Mouse (Mus musculus): ENCODE results near the gene Dock9. TPM values are rescaled to one million over a fixed set of nuclear protein-coding genes. Genes with fewer than 3 reads are reported as not detected.
A peak's percentile ranks its signal among the peaks of the same experiment; 100 is the strongest.

The Dock9 gene
- polyA plus RNA-seq, 1 experiment from 2014 or later: 4.2 TPM

GRCm38 (mm10) chr14:121565930-121566329, 231.7 kb downstream of the Dock9 start:
- Histone ChIP-seq H3K9me3 (ENCODE audit: control insufficient read depth, low read length) (no peaks in the 10 kb centered on the region), H3K27ac (ENCODE audit: low read depth, low read length) (0 out of 2 replicates have a peak overlapping the region, but pooled peaks have one; percentile 4), H3K4me1 (replicated peaks; ENCODE audit: control insufficient read depth, insufficient read depth, low read length) (peaks cover 10% of the 10 kb centered on the region; the same call in 1 of the 2 replicates), H3K36me3 (ENCODE audit: control insufficient read depth, insufficient read depth, low read length) (no peaks in the 10 kb centered on the region), H3K4me3 (ENCODE audit: low read depth, low read length) (no peak overlapping the region), H3K9ac (ENCODE audit: low read length) (no peak overlapping the region), H3K27me3 (ENCODE audit: control insufficient read depth, insufficient read depth, low read length) (no peaks in the 10 kb centered on the region), H3K4me2 (ENCODE audit: low read depth, low read length, severe bottlenecking) (no peak overlapping the region)
- ATAC-seq (replicated peaks; ENCODE audit: low FRiP score): no peak
- WGBS: 47% methylated on average over 6 of the region's 6 CpGs
- DNase-seq (ENCODE audit: low spot score): no peak

- no peak overlapping the region for H3K9ac ChIP-seq (ENCODE audit: low read length)
- 58% methylated on average over 7 of the region's 7 CpGs for WGBS
- H3K9me3 ChIP-seq (ENCODE audit: control insufficient read depth, low read length): no peaks in the 10 kb centered on the region
Observed at GRCm38 (mm10) chr14:121564656-121565055, 233.0 kb downstream of the Dock9 start.

GRCm38 (mm10) chr14:121563954-121564353, 233.7 kb downstream of the Dock9 start:
- WGBS: 88% methylated on average over 4 of the region's 4 CpGs
- Histone ChIP-seq H3K27me3 (ENCODE audit: control insufficient read depth, insufficient read depth, low read length) (no peaks in the 10 kb centered on the region), H3K9me3 (ENCODE audit: control insufficient read depth, low read length) (no peaks in the 10 kb centered on the region), H3K4me1 (replicated peaks; ENCODE audit: control insufficient read depth, insufficient read depth, low read length) (peaks cover 12% of the 10 kb centered on the region; the same call in 1 of the 2 replicates), H3K27ac (ENCODE audit: low read depth, low read length) (no peak overlapping the region; the same call in 1 of the 2 replicates), H3K4me2 (ENCODE audit: low read depth, low read length, severe bottlenecking) (no peak overlapping the region), H3K4me3 (ENCODE audit: low read depth, low read length) (no peak overlapping the region), H3K9ac (ENCODE audit: low read length) (no peak overlapping the region), H3K36me3 (ENCODE audit: control insufficient read depth, insufficient read depth, low read length) (no peaks in the 10 kb centered on the region)
- ATAC-seq (replicated peaks; ENCODE audit: low FRiP score): no peak
- no peak for DNase-seq (ENCODE audit: low spot score)

More at GRCm38 (mm10) chr14:121564656-121565055, 233.0 kb downstream of the Dock9 start:
- Histone ChIP-seq H3K27me3 (ENCODE audit: control insufficient read depth, insufficient read depth, low read length) (no peaks in the 10 kb centered on the region), H3K4me2 (ENCODE audit: low read depth, low read length, severe bottlenecking) (no peak overlapping the region), H3K27ac (ENCODE audit: low read depth, low read length) (no peak overlapping the region; the same call in 1 of the 2 replicates), H3K4me3 (ENCODE audit: low read depth, low read length) (no peak overlapping the region), H3K4me1 (replicated peaks; ENCODE audit: control insufficient read depth, insufficient read depth, low read length) (peaks cover 12% of the 10 kb centered on the region; the same call in 1 of the 2 replicates), H3K36me3 (ENCODE audit: control insufficient read depth, insufficient read depth, low read length) (no peaks in the 10 kb centered on the region)
- DNase-seq (ENCODE audit: low spot score) (no peak), ATAC-seq (replicated peaks; ENCODE audit: low FRiP score) (no peak; the same call in 1 of the 2 replicates)

GRCm38 (mm10) chr14:121559026-121559425, 238.6 kb downstream of the Dock9 start:
- no peak overlapping the region for H3K27ac ChIP-seq (ENCODE audit: low read depth, low read length)
- 0 out of 2 replicates have a peak, but pooled peaks cover 1% of the 10 kb centered on the region for H3K4me1 ChIP-seq (replicated peaks; ENCODE audit: control insufficient read depth, insufficient read depth, low read length)
- no peak overlapping the region for H3K4me3 ChIP-seq (ENCODE audit: low read depth, low read length)
- H3K9me3 ChIP-seq (ENCODE audit: control insufficient read depth, low read length): no peaks in the 10 kb centered on the region
- no peak for ATAC-seq (replicated peaks; ENCODE audit: low FRiP score)
- no peak overlapping the region for H3K4me2 ChIP-seq (ENCODE audit: low read depth, low read length, severe bottlenecking)
- H3K36me3 ChIP-seq (ENCODE audit: control insufficient read depth, insufficient read depth, low read length): no peaks in the 10 kb centered on the region
- H3K9ac ChIP-seq (ENCODE audit: low read length): no peak overlapping the region
- H3K27me3 ChIP-seq (ENCODE audit: control insufficient read depth, insufficient read depth, low read length): no peaks in the 10 kb centered on the region
- no peak for DNase-seq (ENCODE audit: low spot score)
- 70% methylated on average over 13 of the region's 13 CpGs for WGBS

GRCm38 (mm10) chr14:121556401-121557315, 241.0 kb downstream of the Dock9 start:
- no peak overlapping the region for H3K4me2 ChIP-seq (ENCODE audit: low read depth, low read length, severe bottlenecking)
- H3K4me3 ChIP-seq (ENCODE audit: low read depth, low read length): no peak overlapping the region
- DNase-seq (ENCODE audit: low spot score): no peak
- H3K4me1 ChIP-seq (replicated peaks; ENCODE audit: control insufficient read depth, insufficient read depth, low read length): 0 out of 2 replicates have a peak, but pooled peaks cover 1% of the 10 kb centered on the region
- ATAC-seq (replicated peaks; ENCODE audit: low FRiP score): no peak
- no peaks in the 10 kb centered on the region for H3K9me3 ChIP-seq (ENCODE audit: control insufficient read depth, low read length)
- no peak overlapping the region for H3K27ac ChIP-seq (ENCODE audit: low read depth, low read length)
- H3K27me3 ChIP-seq (ENCODE audit: control insufficient read depth, insufficient read depth, low read length): no peaks in the 10 kb centered on the region
- no peaks in the 10 kb centered on the region for H3K36me3 ChIP-seq (ENCODE audit: control insufficient read depth, insufficient read depth, low read length)
- 85% methylated on average over 21 of the region's 21 CpGs for WGBS
- H3K9ac ChIP-seq (ENCODE audit: low read length): no peak overlapping the region

GRCm38 (mm10) chr14:121553785-121554184, 243.9 kb downstream of the Dock9 start:
- Histone ChIP-seq H3K27me3 (ENCODE audit: control insufficient read depth, insufficient read depth, low read length) (no peaks in the 10 kb centered on the region), H3K4me1 (replicated peaks; ENCODE audit: control insufficient read depth, insufficient read depth, low read length) (no peaks in the 10 kb centered on the region), H3K4me2 (ENCODE audit: low read depth, low read length, severe bottlenecking) (no peak overlapping the region), H3K4me3 (ENCODE audit: low read depth, low read length) (no peak overlapping the region), H3K9ac (ENCODE audit: low read length) (no peak overlapping the region), H3K9me3 (ENCODE audit: control insufficient read depth, low read length) (no peaks in the 10 kb centered on the region), H3K36me3 (ENCODE audit: control insufficient read depth, insufficient read depth, low read length) (no peaks in the 10 kb centered on the region), H3K27ac (ENCODE audit: low read depth, low read length) (no peak overlapping the region)
- DNase-seq (ENCODE audit: low spot score): no peak
- ATAC-seq (replicated peaks; ENCODE audit: low FRiP score): no peak

- Histone ChIP-seq H3K27ac (ENCODE audit: low read depth, low read length) (no peak overlapping the region), H3K4me2 (ENCODE audit: low read depth, low read length, severe bottlenecking) (no peak overlapping the region), H3K9me3 (ENCODE audit: control insufficient read depth, low read length) (no peaks in the 10 kb centered on the region), H3K9ac (ENCODE audit: low read length) (no peak overlapping the region), H3K27me3 (ENCODE audit: control insufficient read depth, insufficient read depth, low read length) (no peaks in the 10 kb centered on the region), H3K36me3 (ENCODE audit: control insufficient read depth, insufficient read depth, low read length) (no peaks in the 10 kb centered on the region), H3K4me1 (replicated peaks; ENCODE audit: control insufficient read depth, insufficient read depth, low read length) (0 out of 2 replicates have a peak, but pooled peaks cover under 1% of the 10 kb centered on the region), H3K4me3 (ENCODE audit: low read depth, low read length) (no peak overlapping the region)
- DNase-seq (ENCODE audit: low spot score) (no peak), ATAC-seq (replicated peaks; ENCODE audit: low FRiP score) (no peak)
- WGBS: 76% methylated on average over 5 of the region's 5 CpGs
Observed at GRCm38 (mm10) chr14:121552586-121552985, 245.1 kb downstream of the Dock9 start.

- no peaks in the 10 kb centered on the region for H3K27me3 ChIP-seq (ENCODE audit: control insufficient read depth, insufficient read depth, low read length)
- H3K9me3 ChIP-seq (ENCODE audit: control insufficient read depth, low read length): no peaks in the 10 kb centered on the region
- H3K4me3 ChIP-seq (ENCODE audit: low read depth, low read length): no peak overlapping the region
- H3K9ac ChIP-seq (ENCODE audit: low read length): no peak overlapping the region
- DNase-seq (ENCODE audit: low spot score) (no peak), ATAC-seq (replicated peaks; ENCODE audit: low FRiP score) (no peak)
- H3K4me2 ChIP-seq (ENCODE audit: low read depth, low read length, severe bottlenecking): no peak overlapping the region
- 0 out of 2 replicates have a peak, but pooled peaks cover 2% of the 10 kb centered on the region for H3K4me1 ChIP-seq (replicated peaks; ENCODE audit: control insufficient read depth, insufficient read depth, low read length)
- H3K36me3 ChIP-seq (ENCODE audit: control insufficient read depth, insufficient read depth, low read length): no peaks in the 10 kb centered on the region
- no peak overlapping the region for H3K27ac ChIP-seq (ENCODE audit: low read depth, low read length)
- 84% methylated on average over 6 of the region's 6 CpGs for WGBS
Observed at GRCm38 (mm10) chr14:121549834-121550233, 247.8 kb downstream of the Dock9 start.

Measured in forebrain, embryonic 11.5 days (tissue).